Mouse (Mus musculus) cerebellum, adult 9-11 months (tissue): ENCODE results near the gene Prrt1.

Source experiments
- DNase-seq: peaks from one replicate; pipeline ENCODE4 v3.0.0; 2022

Prrt1 gene

DNA sequence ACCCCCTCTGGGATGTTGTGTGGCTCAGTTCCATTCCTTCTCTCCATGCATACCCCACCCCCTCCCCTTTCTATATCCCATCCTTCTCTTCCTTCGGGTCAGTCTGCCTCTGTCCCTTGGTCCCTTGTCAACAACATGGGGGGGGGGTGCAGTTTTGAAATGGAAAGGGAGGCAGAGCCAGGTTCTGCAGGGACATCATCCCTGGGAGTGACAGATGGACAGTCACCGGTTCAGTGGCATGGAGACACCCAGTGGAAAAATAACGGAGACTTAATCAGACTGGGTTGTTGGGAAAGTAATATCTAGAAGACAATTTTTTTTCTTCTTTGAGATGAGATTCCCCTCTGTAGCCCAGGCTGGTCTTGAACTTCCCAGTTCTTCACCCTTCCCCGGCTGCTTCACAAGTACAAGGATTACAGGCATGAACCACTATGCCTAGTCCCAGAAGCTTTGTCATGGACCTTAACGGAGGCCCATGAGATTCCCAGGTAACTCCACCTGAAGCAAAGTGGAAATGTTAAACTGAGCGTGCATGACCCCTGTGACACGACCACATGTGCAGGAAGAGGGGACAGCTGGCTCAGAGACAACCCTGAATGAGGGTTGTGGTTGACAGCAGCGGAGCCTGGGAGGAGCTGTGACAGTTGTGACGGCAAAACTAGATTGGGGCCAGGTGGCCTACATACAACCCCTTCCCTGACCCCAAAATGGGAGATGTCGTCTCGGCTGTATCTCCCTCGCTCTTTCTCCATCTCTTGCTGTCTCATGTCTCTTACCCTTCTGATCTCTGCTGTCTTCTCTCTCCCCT lies 667 bp downstream of the Prrt1 start:
- peak; percentile 81 for DNase-seq

DNA sequence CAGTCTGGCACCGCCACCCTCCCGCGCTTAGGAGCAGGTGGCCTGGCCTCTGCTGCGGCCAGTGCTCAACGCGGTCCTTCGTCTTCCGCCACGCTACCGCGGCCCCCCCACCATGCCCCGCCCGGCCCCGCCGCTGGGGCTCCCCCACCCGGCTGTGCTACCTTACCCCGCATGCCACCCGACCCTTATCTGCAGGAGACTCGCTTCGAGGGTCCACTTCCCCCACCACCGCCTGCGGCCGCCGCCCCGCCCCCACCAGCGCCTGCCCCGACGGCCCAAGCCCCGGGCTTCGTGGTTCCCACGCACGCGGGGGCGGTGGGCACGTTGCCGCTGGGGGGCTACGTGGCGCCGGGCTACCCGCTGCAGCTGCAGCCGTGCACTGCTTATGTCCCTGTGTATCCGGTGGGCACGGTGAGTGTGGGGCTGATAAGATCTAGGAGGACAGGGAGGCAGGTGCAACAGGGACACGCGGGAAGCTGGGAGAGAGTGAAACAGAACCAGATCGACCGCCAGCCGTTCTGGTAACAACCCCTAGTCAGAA lies 1.5 kb downstream of the Prrt1 start:
- peak; percentile 77 for DNase-seq

DNA sequence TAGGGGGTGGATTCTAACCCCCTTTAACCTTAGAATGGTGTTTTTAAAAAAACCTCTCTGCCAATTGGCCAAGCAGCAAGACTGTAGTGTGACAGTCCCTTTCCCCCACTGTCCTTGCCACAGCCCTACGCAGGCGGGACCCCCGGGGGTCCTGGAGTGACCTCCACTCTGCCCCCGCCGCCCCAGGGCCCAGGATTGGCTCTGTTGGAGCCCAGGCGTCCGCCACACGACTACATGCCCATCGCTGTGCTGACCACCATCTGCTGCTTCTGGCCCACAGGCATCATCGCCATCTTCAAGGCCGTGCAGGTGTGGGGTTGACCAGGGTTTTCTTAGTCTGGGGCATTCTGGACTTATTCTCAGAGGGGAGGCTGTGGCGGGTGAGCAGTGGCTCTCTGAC lies 2.3 kb downstream of the Prrt1 start:
- DNase-seq = peak; percentile 79

DNA sequence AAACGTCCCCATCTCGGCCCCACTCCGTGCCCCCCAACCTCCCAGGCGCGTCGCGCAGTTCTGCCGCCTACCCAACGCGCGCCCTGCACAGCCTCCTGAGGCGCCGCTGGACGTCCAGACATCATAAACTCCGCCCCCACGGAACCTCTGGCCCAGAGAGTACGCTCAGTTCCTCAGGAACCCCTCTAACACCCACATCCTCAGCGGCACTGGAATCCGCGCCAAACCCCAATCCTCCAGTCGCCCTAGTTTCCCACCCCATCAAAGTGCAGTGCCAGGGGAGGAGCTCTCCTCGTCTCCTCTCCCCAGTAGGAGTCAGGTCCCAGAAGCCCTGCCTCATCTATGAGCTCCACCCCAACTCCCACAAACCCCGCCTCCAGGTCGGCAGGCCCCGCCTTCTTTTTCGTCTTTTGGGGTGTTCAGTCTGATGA lies 2.9 kb downstream of the Prrt1 start:
- peak; percentile 93 for DNase-seq

DNA sequence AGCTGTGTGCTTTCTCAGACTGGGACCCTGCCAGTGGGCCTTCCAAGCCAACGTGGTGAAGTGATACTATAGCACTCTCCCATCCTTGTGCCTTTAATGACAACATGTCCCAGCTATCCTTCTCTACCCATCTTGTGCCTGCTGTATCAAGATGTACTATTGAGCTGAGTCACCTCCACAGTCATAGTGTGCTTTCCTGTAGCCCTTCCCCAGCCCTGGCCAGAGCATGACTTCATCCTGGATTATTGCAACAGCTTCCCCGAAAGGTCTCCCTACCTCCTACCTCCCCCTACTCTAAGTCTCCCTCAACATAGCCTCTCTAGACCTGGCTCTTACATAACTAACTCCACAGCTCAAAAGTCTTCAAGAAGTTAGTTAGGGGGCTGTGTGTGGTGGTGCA lies 6.3 kb downstream of the Prrt1 start:
- DNase-seq = no peak

DNA sequence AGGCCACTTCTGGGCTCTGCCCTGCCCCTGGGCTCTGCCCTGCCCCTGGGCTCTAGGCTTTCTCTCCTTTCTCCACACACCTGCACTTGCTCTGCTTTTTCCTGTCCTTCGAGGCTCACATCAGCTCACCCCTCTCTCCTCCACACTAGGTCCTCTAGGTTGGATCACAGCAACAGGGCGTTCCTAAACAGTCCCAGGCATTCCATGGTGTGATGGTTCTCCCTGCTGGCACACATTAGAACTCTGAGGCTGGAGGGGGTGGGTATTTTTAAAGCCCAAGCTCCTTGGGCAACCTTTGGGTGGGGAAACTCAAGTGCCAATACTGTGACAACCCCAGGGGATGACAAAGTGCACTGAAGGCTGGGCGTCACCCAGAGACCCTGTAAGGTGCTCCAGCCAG lies 8.1 kb downstream of the Prrt1 start:
- DNase-seq = peak; percentile 52

DNA sequence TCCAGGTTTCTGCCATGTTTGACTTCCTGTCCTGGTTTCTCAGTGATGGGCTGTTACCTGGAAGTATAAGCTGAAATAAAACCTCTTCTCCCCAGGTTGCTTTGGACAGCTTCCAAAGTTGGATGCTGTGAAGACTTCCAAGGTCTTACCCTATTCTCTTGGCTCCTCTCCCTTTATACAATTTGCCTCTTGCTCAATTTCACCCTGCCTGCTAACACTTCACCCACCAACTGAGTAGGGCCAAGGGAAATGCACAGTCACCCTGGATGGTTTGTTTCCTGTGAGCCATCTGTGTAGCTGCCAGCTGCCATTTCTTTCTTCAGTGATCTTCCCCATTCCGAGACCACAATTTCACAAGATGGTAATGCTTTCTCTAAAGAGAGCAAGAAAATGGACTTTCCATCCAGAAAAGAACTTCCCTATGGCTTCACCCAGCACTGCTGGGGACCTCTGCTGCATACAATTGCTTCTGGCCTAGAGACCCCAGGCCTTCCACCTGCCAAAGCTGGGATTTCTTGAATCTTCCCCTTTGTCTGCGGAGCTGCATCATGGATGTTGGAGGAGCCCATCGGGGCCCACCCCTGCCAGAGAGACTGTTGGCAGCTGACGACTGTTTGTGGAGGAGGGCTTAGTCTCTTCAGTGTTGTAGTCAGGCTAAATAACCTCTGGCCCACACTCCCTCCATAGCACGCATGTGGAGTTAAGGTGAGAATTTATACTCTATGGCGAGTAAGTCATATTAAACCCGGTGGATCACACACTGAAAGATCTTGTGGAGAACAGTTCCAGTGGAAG lies 10.3 kb downstream of the Prrt1 start:
- peak; percentile 66 for DNase-seq

DNA sequence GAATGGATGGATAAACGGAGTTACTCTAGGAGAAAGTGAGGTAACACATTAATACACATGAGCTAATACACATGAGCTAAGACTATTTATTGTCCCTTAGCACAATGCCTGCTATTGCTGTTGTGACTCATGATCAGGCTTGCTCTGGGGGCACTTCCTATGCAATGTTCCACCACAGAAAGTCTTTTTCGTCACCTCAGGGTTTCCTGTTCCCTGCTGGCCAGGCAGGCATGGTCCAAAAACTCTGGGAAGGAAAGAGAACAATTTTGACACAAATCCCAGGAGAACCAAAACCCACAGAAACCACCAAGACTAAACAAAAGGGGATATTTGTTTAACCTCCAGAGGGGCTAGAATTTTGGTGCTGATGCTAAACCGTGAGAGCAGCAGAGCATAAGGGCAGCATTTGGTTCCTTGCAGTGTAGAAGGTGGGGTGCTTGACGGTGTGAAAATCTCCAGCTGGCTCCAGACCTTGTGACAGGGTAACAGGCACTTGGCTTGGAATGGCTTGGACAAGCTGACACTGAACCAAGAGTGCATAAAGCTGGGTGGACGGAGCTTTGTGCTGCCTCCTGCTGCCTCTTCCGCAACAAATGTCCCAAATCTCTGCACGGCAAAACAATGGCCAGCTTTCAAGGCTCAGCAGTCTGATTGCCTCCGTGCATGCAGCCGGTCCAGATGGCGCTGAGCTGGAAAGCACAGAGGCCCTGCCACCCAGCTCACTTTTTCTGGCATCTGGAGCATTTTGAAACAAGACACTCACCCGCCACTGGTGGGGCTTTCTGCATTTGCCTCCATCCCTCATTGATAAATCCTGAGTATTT lies 11.7 kb downstream of the Prrt1 start:
- DNase-seq = peak; percentile 95

DNA sequence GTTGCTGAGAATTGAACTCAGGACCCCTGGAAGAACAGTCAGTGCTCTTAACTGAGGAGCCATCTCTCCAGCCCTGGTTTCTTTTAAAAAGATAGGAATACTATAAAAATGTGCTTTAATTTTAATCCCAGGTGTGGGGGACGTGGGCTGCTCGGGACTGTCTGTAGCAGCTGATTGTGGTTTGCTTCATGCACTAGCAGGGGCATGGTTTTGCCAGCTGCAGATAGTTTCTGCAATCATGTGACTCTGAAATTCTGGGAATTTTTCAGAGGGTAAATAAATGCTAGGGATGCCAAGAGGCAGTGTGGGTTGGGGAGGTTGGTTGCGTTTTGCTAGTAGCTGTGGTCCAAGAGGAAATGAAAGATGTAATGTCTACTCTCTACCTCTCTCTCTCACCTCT lies 12.6 kb downstream of the Prrt1 start:
- DNase-seq = peak; percentile 46

DNA sequence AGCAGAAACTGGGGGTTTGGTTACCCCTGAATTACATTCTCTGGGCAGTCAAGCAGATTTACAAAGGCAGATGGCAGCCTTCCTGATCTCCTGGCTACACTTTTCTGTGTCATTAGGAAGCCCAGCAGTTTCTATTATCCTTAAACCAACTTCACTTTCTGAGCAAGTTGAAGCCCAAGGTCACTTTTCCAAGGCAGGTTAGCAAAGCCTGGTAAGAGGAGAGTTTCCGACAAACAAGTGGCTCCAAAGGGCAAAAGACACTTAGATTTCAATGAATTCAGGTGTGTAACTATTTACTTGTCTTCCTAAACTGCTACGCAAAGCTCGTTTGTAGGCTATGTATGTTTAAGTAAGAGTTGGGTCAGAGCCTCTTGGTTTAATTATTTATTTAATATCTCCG lies 14.0 kb downstream of the Prrt1 start:
- peak; percentile 46 for DNase-seq

DNA sequence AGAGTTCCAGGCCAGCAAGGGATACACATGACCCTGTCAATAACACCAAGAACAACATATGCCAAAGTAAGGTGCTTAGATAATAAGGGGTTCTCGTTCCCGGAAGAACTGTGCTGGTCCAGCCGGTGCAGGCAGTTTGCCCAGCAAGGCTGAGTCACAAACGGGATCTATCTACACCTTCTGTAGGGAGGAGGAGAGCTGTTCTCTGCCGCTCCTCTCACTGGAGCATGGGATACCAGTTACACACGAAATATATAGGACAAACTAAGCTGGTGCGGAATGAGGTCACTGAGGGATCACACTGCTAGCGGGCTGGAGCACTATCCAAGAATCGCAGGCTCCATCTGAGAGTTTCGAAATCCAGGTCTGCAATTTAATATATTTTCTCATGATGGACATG lies 14.6 kb downstream of the Prrt1 start:
- DNase-seq = peak; percentile 84

DNA sequence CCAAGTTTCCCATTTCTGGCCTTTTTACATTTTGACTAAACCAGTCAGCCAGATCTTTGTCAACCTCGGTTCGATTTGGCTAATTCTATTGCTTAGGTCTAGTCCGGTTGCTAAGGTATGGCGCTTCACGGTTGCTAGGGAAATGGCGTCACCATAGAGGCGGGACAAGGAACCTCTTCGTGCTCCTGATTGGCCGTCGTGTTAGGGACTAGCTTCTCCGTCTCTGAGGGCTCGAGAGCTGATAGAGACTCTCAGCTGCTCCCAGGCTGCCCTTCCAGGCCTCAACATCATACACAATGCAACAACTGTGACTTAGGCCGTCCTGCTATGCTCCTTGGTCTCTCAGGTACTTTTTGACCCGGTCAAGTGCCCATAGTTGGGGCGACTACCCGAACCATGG lies 15.3 kb downstream of the Prrt1 start, which contains the start of gene Fkbpl:
Gene Fkbpl, plus strand, starts transcription at position 157 of the 400 bp plus-strand sequence.
- peak; percentile 98 for DNase-seq

DNA sequence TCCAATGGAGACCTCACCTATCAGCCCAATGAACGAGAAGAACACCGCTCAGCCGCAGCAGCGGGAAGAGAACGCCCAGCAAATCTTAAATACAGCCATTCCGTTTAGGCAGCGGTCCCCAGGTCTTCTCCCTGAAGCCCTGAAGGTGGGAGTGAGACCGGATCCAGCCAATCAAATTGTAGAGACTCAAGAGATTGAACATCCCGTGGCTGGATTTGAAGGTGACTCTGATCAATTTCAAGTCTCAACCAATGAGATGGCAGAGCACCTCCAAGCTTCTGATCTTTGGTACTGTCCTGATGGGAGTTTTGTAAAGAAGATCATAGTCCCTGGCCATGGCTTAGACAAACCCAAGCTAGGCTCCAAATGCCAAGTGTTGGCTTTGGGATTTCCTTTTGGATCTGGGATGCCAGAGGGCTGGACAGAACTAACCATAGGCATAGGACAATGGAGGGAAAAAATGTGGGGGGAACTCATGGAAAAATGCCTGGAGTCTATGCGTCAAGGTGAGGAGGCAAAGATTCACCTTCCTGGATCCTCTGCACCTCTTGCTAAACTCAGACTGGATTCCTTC lies 16.0 kb downstream of the Prrt1 start:
- DNase-seq = peak; percentile 64

DNA sequence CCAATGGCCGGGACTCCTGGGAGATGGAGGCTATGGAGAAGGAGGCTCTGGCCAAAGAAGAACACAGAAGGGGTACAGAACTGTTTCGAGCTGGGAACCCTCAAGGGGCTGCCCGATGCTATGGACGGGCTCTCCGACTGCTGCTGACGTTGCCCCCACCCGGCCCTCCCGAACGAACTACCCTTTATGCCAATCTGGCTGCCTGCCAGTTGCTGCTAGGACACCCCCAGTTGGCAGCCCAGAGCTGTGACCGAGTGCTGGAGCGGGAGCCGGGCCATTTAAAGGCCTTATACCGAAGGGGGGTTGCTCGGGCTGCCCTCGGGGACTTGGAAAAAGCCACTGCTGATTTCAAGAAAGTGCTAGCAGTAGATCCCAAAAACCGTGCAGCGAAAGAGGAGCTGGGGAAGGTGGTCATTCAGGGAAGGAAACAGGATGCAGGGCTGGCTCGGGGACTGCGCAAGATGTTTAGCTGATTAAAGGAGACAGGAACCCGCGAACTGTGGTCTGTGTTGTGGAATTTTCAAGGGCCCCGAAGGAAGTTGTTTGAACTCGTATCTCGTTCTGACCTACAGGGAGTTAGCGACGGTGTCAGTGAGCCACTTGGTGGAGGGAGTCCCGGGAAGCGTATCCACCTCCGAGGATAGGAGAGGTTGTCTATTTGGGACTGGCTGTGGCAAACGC lies 16.6 kb downstream of the Prrt1 start:
- DNase-seq = peak; percentile 78

DNA sequence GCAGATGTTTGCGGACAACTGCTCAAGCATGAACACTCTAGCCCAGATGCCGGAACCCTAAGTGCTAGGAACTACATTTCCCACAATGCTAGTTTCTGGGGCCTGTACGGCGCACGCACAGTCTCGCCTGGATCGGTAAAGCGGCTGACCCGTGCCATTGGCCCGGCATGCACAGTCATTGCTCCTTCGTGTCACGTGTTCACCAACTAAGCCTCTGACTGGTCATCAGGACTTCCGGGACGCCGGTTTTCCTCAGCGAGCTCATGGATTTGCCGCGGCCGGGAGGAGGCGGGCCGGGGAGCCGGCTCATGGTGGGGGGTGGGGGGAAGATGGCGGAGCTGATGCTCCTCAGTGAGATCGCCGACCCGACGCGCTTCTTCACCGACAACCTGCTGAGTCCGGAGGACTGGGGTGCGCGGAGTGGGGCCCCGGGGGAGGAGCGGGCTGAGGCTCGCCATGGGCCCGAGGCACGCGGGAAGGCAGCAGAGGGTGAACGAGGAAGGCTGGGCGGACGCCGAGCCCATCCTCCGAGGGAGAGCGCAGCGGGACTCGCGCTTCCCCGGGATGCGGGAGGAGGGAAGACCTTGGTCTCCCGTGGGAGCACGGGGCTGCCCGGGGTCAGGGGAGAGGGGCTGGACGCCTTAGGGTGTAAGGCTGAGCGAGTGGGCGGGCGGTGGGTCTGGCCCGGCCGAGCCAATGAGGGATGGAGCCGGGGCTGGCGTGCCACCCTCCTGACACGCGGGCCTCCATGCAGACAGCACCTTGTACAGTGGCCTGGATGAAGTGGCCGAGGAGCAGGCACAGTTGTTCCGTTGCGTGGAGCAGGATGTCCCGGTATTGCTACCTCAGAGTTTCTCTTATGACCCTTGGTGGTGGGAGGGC lies 17.8 kb downstream of the Prrt1 start, which contains the start of gene Atf6b:
Gene Atf6b, plus strand, starts transcription at position 241 of the 882 bp plus-strand sequence.
- DNase-seq = peak; percentile 98

DNA sequence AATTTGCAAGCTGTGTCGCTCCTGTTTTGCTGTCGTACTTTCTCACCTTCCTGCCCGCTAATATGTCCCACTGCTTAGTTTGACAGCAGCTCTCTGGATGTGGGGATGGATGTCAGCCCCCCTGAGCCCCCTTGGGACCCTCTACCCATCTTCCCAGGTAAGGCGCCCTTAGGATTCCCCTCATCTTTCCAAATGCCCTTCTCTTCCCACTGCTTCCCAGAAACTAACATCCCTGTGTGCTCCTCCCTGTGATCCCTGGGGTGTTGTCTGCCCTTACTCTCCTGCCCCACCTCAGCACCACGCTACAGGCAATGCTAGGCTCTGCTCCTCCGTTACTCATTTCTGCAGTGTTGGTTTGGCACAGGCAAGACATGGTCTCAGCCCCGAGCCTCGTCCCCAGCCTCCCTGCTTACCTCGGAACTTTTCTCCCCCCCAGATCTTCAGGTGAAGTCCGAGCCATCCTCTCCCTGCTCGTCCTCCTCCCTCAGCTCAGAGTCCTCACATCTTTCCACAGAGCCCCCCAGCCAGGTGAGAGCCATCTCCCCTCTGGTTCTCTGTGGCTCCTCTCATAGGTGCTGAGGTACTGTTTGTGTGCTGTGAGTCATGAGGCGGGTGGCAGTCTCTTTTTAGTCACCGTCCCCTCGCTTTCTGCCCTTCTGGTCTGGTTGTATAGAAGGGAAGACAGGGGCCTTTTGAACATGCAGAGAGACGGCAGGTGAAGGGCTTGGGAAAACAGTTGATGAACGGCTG lies 19.0 kb downstream of the Prrt1 start:
- DNase-seq = peak; percentile 63

DNA sequence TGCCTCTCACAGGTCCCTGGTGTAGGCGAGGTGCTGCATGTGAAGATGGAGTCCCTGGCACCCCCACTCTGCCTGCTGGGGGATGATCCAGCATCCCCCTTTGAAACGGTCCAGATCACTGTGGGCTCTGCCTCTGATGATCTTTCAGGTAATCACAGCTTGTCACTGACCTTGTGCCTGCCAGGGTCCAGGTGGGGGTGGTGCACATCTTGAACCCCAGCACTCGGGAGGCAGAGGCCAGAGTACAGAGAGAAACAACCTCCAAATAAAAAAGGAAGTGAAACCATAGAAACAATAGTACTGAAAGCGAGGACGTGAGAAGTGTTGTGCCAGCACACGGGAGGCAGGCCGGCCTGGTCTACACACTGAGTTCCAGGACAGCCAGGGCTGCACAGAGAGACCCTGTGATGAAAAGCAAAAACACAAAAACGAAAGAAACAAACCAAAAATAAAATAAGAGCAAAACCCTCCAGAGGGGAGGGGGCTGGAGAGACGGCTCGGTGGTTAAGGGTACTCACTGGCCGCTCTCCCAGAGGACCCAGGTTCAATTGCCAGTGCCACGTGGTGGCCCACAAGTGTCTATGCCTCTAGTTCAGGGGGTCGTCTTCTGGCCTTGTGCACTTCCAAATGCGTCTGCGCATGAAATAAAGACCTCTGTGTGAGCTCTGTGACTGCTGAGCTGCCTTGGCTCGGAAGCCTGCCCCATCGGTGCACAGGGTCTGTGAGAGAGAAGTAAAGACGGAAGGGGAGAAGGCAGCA lies 20.0 kb downstream of the Prrt1 start:
- peak; percentile 55 for DNase-seq

DNA sequence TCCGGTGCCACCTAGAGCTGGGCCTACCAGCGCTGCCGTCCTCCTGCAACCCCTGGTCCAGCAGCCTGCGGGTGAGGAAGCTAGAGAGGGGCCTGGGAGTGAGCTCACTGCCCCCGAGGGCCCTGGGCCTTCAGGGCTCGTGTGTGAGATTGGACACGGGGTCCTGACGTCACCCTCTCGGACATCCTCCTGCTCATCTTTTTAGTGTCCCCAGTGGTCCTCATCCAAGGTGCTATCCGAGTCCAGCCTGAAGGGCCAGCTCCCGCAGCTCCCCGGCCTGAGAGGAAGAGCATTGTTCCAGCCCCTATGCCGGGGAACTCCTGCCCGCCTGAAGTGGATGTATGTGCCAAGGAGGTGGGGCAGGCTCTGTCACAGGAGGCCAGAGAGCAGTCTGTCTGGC lies 21.4 kb downstream of the Prrt1 start:
- peak; percentile 45 for DNase-seq
